Mouse (Mus musculus) spleen, postnatal 0 days (tissue): ENCODE results near the gene Klk1b8. TPM values are rescaled to one million over a fixed set of nuclear protein-coding genes. Genes with fewer than 3 reads are reported as not detected.

Experiments
- polyA plus RNA-seq: library from polyadenylated mRNA; unstranded; fragments of >200 nt; fragmentation: Nextera tagmentation; extraction: Ambion mirVana; gene quantifications from 2 replicates; pipeline ENCODE4 v1.2.1, GENCODE M21; 2015

Klk1b8 gene
- polyA plus RNA-seq: not detected in 2 replicates

DNA sequence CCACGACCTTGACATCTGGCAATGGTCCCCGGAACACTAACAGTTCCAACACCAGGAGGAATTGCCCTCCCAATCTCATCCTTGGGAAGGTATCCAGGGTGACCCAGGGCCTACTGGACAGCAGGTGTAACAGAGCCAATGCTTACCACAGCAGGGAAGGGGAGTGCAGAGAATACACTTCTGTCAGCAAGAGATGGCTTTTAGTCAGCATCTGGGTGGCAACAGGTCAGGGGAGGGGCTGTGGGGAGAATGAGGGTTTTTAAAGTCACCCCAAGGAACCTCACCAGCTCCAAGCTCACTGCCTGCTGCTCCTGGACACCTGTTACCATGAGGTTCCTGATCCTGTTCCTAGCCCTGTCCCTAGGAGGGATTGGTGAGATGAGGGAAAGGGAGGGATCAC, at the start of gene Klk1b8:
TSS of gene Klk1b8 (plus strand) at position 301 of the 400 bp plus-strand sequence.

DNA sequence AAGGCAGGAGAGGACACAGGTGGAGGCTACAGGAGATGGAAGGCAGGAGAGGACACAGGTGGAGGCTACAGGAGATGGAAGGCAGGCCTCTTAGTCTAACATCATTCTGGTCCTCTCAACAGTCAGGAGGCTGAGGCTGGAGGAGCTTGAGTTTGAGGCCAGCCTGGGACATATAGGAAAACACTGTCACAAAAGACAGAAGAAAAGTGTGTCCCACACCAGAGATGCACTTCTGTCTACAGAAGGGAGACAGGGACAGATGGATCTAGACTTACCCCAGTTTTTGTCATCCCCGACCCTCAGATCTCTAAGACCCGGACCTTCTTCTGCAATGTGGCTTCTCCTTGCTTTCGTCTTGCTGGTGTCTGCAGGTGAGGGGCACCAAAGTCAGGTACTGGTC, 17.0 kb upstream of the Klk1b8 start, which contains the start of gene Klk15:
TSS of gene Klk15 (plus strand) at position 301 of the 400 bp plus-strand sequence.

GRCm38 (mm10) chr7:43966451-43966850, 16.0 kb downstream of the Klk1b8 start, which contains the start of gene Klk1b1:
TSS of gene Klk1b1 (plus strand) at chr7:43966751.

GRCm38 (mm10) chr7:43975761-43976160, 25.3 kb downstream of the Klk1b8 start, which contains the start of gene Klk1b9:
TSS of gene Klk1b9 (plus strand) at chr7:43976061.

GRCm38 (mm10) chr7:43995577-43995976, 45.1 kb downstream of the Klk1b8 start, which contains the start of gene Klk1b11:
TSS of gene Klk1b11 (plus strand) at chr7:43995877.

Other genes with a start within 250 kb of the Klk1b8 start
- gene Klk13, start 238.1 kb upstream of the Klk1b8 start, polyA plus RNA-seq: 0.21 TPM in 1 of 2 replicates, not detected in the other
- gene Klk12, start 181.8 kb upstream of the Klk1b8 start, polyA plus RNA-seq: not detected in 2 replicates
- not detected in 2 replicates for gene Klk11, start 176.1 kb upstream of the Klk1b8 start, polyA plus RNA-seq
- gene Klk10, start 169.6 kb upstream of the Klk1b8 start, polyA plus RNA-seq: 2.0 and 2.6 TPM in 2 replicates
- gene Klk9, start 158.8 kb upstream of the Klk1b8 start, polyA plus RNA-seq: not detected in 2 replicates
- gene Klk8, start 153.1 kb upstream of the Klk1b8 start, polyA plus RNA-seq: 5.9 and 6.4 TPM in 2 replicates
- gene Klk7, start 139.4 kb upstream of the Klk1b8 start, polyA plus RNA-seq: not detected in 2 replicates
- gene Klk6, start 126.2 kb upstream of the Klk1b8 start, polyA plus RNA-seq: not detected in 2 replicates
- gene Klk5, start 108.7 kb upstream of the Klk1b8 start, polyA plus RNA-seq: not detected in 2 replicates
- gene Klk4, start 69.5 kb upstream of the Klk1b8 start, polyA plus RNA-seq: not detected in 2 replicates
- not detected in 2 replicates for gene Klk15, start 16.9 kb upstream of the Klk1b8 start, polyA plus RNA-seq
- not detected in 2 replicates for gene Klk1b1, start 16.1 kb downstream of the Klk1b8 start, polyA plus RNA-seq
- gene Klk1b9, start 25.4 kb downstream of the Klk1b8 start, polyA plus RNA-seq: not detected in 2 replicates
- not detected in 2 replicates for gene Klk1b11, start 45.2 kb downstream of the Klk1b8 start, polyA plus RNA-seq
- gene Klk1b26, start 61.5 kb downstream of the Klk1b8 start, polyA plus RNA-seq: not detected in 2 replicates
- gene Klk1b27, start 101.6 kb downstream of the Klk1b8 start, polyA plus RNA-seq: not detected in 2 replicates
- not detected in 2 replicates for gene Klk1b21, start 151.7 kb downstream of the Klk1b8 start, polyA plus RNA-seq
- not detected in 2 replicates for gene Klk1b22, start 162.0 kb downstream of the Klk1b8 start, polyA plus RNA-seq
- gene Klk1b16, start 186.1 kb downstream of the Klk1b8 start, polyA plus RNA-seq: not detected in 2 replicates
- gene Klk1b24, start 237.6 kb downstream of the Klk1b8 start, polyA plus RNA-seq: not detected in 2 replicates
- not detected in 2 replicates for gene Klk1b3, start 247.5 kb downstream of the Klk1b8 start, polyA plus RNA-seq